Mouse (Mus musculus) erythroblast, embryonic 14.5 days (primary cell): Measurements from ENCODE around the gene Fgfr2. TPM values are rescaled to one million over a fixed set of nuclear protein-coding genes. Genes with fewer than 3 reads are reported as not detected.

Experiments used
- H3K27me3 ChIP-seq: 2 replicates; pipeline ENCODE4 v1.6.1; 2012; ENCODE audit warnings: inconsistent platforms; ENCODE audit not compliant: control insufficient read depth
- H3K36me3 ChIP-seq: 2 replicates; pipeline ENCODE4 v1.6.1; 2012; ENCODE audit warnings: mild to moderate bottlenecking, inconsistent platforms; ENCODE audit not compliant: control insufficient read depth
- H3K4me1 ChIP-seq: 2 replicates; pipeline ENCODE4 v1.6.1; 2012; ENCODE audit warnings: inconsistent platforms; ENCODE audit not compliant: control insufficient read depth
- H3K4me3 ChIP-seq: replicated peaks from 2 replicates; pipeline ENCODE3; 2012; ENCODE audit warnings: moderate library complexity, mild to moderate bottlenecking, inconsistent platforms
- H3K9me3 ChIP-seq: 2 replicates; pipeline ENCODE4 v1.6.1; 2012; ENCODE audit warnings: low read length, inconsistent platforms, mixed read lengths; ENCODE audit not compliant: control insufficient read depth
- GATA1 ChIP-seq: IDR thresholded peaks from 2 replicates; pipeline ENCODE4 v1.6.1; 2012; ENCODE audit warnings: low read length, inconsistent platforms, mixed read lengths
- TAL1 ChIP-seq: IDR thresholded peaks from 3 replicates; pipeline ENCODE4 v1.6.1; 2012; ENCODE audit warnings: low read length, inconsistent platforms, mixed read lengths
- polyA plus RNA-seq: library from polyadenylated mRNA; stranded (reverse); fragments of >175 nt; gene quantifications from 2 replicates; pipeline ENCODE4 v1.2.3, GENCODE M21; 2012

The Fgfr2 gene
- polyA plus RNA-seq, 1 experiment = not detected

DNA sequence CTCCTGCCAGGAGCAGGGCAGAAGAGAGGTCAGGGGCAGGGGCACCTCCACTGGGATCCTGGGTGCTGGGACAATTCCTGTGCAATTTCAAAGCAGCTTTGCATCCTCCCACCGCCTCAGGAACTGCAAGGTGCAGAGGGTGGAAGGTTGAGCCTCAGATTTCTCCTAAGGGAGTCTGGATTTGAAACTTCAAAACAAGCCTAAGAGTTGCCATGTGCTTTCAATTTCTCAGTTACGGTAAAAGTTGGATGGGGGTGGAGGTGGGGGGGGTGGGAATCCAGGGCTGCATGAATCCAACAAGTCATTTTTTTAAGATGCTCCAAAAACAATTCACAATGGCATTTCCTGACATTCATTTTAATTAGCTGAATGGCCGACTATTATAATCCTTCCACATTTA lies 935.7 kb downstream of the Fgfr2 start:
- no peak for TF ChIP-seq GATA1
- TF ChIP-seq TAL1 = no peak
- H3K27me3 ChIP-seq = no peaks in the 10 kb centered on the region
- H3K4me1 ChIP-seq = no peaks in the 10 kb centered on the region
- H3K9me3 ChIP-seq = no peaks in the 10 kb centered on the region
- no peaks in the 10 kb centered on the region for H3K36me3 ChIP-seq
- no peak overlapping the region for H3K4me3 ChIP-seq

GRCm38 (mm10) chr7:132183892-132184404 lies 939.2 kb downstream of the Fgfr2 start:
- no peaks in the 10 kb centered on the region for H3K27me3 ChIP-seq

DNA sequence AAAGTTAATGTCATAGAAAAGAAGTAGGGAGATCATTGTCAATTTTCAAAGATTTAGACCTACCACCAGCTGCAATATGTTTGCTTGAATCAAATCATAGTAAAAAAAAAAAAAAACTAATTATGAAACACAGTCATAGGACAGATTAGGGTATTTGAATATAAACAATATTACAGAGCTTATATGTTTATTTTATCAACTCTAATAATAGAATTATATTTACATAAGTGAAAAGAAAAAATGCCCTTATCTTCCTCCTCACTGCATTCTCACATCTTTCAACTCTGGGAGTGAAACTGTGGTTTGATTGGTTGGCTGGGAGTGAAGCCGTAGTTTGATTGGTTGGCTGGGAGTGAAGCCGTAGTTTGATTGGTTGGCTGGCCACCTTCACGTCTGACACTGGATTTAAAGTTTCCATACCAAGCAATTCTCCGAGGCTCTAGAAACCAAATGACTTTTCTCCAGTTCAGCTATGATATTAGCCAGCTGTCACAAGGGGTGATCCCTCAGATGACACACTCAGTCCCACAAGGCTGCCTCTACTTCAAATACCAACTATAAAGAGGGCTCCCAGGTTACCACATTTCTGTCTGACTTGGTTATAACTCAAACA lies 941.5 kb downstream of the Fgfr2 start:
- Histone ChIP-seq H3K4me3 (no peak overlapping the region), H3K9me3 (no peaks in the 10 kb centered on the region), H3K27me3 (no peaks in the 10 kb centered on the region), H3K36me3 (no peaks in the 10 kb centered on the region), H3K4me1 (no peaks in the 10 kb centered on the region)
- TF ChIP-seq TAL1 = no peak
- no peak for TF ChIP-seq GATA1

More at GRCm38 (mm10) chr7:132183892-132184404, 939.2 kb downstream of the Fgfr2 start:
- Histone ChIP-seq H3K9me3 (no peaks in the 10 kb centered on the region), H3K36me3 (no peaks in the 10 kb centered on the region), H3K4me1 (no peaks in the 10 kb centered on the region), H3K4me3 (no peak overlapping the region)
- TF ChIP-seq GATA1 (no peak), TAL1 (no peak)

- H3K36me3 ChIP-seq = no peaks in the 10 kb centered on the region
Observed at GRCm38 (mm10) chr7:132181042-132181441, 942.1 kb downstream of the Fgfr2 start.

DNA sequence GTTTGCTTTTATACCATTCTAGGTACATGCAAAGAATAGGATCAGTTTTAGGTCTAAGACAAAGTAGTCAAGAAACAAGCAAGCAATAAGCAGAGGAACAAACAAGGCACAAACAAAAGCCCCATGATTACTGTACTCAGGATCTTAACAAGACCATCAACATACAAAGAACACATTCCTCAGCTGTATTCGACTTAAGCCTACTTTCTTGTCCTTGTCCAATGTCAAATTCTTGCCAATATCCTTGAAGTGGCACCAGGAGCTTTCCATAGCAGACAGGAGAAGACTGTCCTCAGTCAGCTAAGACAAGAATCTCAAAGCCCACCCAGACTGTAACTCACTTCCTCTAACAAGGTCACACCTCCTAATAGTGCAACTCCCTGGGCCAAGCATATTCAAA lies 944.1 kb downstream of the Fgfr2 start:
- TF ChIP-seq GATA1 (no peak), TAL1 (no peak)
- Histone ChIP-seq H3K4me3 (no peak overlapping the region), H3K27me3 (no peaks in the 10 kb centered on the region), H3K4me1 (no peaks in the 10 kb centered on the region), H3K36me3 (no peaks in the 10 kb centered on the region), H3K9me3 (no peaks in the 10 kb centered on the region; the same call in 1 of the 2 replicates)

More at GRCm38 (mm10) chr7:132181042-132181441, 942.1 kb downstream of the Fgfr2 start:
- H3K4me3 ChIP-seq = no peak overlapping the region
- no peaks in the 10 kb centered on the region for H3K27me3 ChIP-seq
- no peaks in the 10 kb centered on the region for H3K9me3 ChIP-seq
- TF ChIP-seq TAL1 (no peak), GATA1 (no peak)
- no peaks in the 10 kb centered on the region for H3K4me1 ChIP-seq

GRCm38 (mm10) chr7:132174787-132175186 lies 948.4 kb downstream of the Fgfr2 start:
- no peaks in the 10 kb centered on the region for H3K36me3 ChIP-seq
- no peak overlapping the region for H3K4me3 ChIP-seq
- peaks cover 13% of the 10 kb centered on the region for H3K9me3 ChIP-seq
- no peaks in the 10 kb centered on the region for H3K4me1 ChIP-seq
- TF ChIP-seq TAL1 (no peak), GATA1 (no peak)
- no peaks in the 10 kb centered on the region for H3K27me3 ChIP-seq

GRCm38 (mm10) chr7:132174296-132174695 lies 948.9 kb downstream of the Fgfr2 start:
- Histone ChIP-seq H3K36me3 (no peaks in the 10 kb centered on the region), H3K4me3 (no peak overlapping the region), H3K9me3 (peaks cover 13% of the 10 kb centered on the region), H3K4me1 (no peaks in the 10 kb centered on the region), H3K27me3 (no peaks in the 10 kb centered on the region)
- TF ChIP-seq TAL1 (no peak), GATA1 (no peak)

DNA sequence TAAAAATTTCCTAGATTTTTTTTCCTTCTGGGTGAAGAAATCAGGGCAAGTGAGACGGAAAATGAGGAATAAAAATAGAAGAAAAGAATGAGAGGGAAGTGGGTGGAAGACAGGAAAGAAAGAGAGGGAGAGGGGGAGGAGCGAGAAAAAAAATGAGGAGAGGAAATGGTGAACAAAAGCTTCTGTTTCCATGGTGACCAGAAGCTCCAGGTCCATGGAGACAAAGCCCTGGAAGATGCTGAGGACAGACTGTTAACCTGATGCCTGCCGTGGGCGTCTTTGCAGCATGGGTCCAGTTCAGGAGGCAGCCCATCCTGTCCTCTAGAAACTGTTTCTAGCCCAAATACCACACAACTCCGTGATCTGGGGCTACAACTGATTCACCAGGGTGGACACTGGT lies 950.9 kb downstream of the Fgfr2 start:
- H3K4me3 ChIP-seq = no peak overlapping the region
- no peaks in the 10 kb centered on the region for H3K27me3 ChIP-seq
- no peaks in the 10 kb centered on the region for H3K36me3 ChIP-seq
- H3K4me1 ChIP-seq = no peaks in the 10 kb centered on the region
- H3K9me3 ChIP-seq = peaks cover 13% of the 10 kb centered on the region
- no peak for TF ChIP-seq TAL1
- TF ChIP-seq GATA1 = no peak

DNA sequence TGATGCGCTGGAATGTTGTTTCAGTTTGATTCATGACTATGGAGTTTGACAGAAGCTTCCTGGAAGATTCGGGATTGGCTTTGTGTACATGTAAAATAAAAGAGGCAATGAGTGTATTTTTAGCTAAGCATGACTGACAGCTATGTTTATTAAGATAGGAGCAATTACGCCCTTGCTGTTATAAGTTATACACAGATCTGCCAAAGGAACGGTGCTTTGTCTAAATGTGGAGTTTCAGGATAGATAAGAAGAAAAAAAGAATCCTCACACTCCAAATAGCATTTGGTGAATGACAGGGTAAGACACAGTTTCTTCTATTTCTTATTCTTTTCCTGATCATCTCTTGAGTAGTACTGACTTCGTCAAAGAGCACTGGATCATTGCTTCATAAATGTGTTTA lies 951.4 kb downstream of the Fgfr2 start:
- peaks cover 13% of the 10 kb centered on the region for H3K9me3 ChIP-seq
- TF ChIP-seq GATA1 (no peak), TAL1 (no peak)
- no peak overlapping the region for H3K4me3 ChIP-seq
- H3K36me3 ChIP-seq = no peaks in the 10 kb centered on the region
- H3K27me3 ChIP-seq = no peaks in the 10 kb centered on the region
- no peaks in the 10 kb centered on the region for H3K4me1 ChIP-seq
